In genomic region chr12:83337776-83338149, GRCm38 (mm10) we compare ENCODE assay signal across 14 mouse cellular contexts.
DNase-seq lines count a peak whose midpoint lies in the region; ATAC-seq lines count a peak whose summit lies in the region.
"Had no signal": no experiment of that assay in that cellular context is flagged by ENCODE, and none has a peak within 500 bp of the region (broad histone marks: within the 10 kb centered on the region; RNA-seq: fewer than 3 reads in every experiment).

No protein-coding gene starts in this region.

- H3K27me3 ChIP-seq in hindbrain, embryonic 11.5 days (ENCODE audit: control insufficient read depth, insufficient read depth, low read length): no peaks in the 10 kb centered on the region
- H3K27me3 ChIP-seq in midbrain, embryonic 15.5 days (replicated peaks): no peaks in the 10 kb centered on the region

- H3K9ac ChIP-seq in hindbrain, embryonic 11.5 days (ENCODE audit: low read depth, low read length): no peak overlapping the region
- no peak overlapping the region for H3K9ac ChIP-seq in midbrain, embryonic 15.5 days

- peak; percentile 18 for DNase-seq in adrenal gland, adult 2 months
- no peak for DNase-seq in adrenal gland, postnatal 25 days
- DNase-seq in NIH3T3 (ENCODE audit: low read depth): peak; percentile 21
- peak; percentile 52 for DNase-seq in hindbrain, embryonic 11.5 days (ENCODE audit: low spot score)
- no peak for DNase-seq in T-cell, adult 2 months (ENCODE audit: low spot score)
- no peak for DNase-seq in right cerebral cortex, postnatal 25 days
- no peak for DNase-seq in heart, postnatal 4 days
- DNase-seq: gastrocnemius, postnatal 25 days; kidney, adult 18-20 months; layer of hippocampus, adult 9-11 months; thymus, adult 2 months had no signal

- 30% methylated on average over 7 of the region's 7 CpGs for WGBS in hindbrain, embryonic 11.5 days
- 29% methylated on average over 7 of the region's 7 CpGs for whole genome bisulfite sequencing in midbrain, embryonic 15.5 days

- H3K4me1 ChIP-seq in hindbrain, embryonic 11.5 days (replicated peaks; ENCODE audit: control insufficient read depth, insufficient read depth, low read length): peaks cover 8% of the 10 kb centered on the region
- H3K4me1 ChIP-seq in midbrain, embryonic 15.5 days: peaks cover 38% of the 10 kb centered on the region

- no peaks in the 10 kb centered on the region for H3K36me3 ChIP-seq in hindbrain, embryonic 11.5 days (ENCODE audit: control insufficient read depth, insufficient read depth, low read length)
- H3K36me3 ChIP-seq in midbrain, embryonic 15.5 days (replicated peaks): no peaks in the 10 kb centered on the region
- H3K36me3 ChIP-seq: limb, embryonic 10.5 days had no signal

- ATAC-seq in hindbrain, embryonic 11.5 days (ENCODE audit: low FRiP score): peak; percentile 68
- ATAC-seq in midbrain, embryonic 15.5 days (replicated peaks): peak; percentile 28

- no peak overlapping the region for H3K4me3 ChIP-seq in hindbrain, embryonic 11.5 days (ENCODE audit: low read depth, low read length)
- H3K4me3 ChIP-seq in midbrain, embryonic 15.5 days: no peak overlapping the region
- H3K4me3 ChIP-seq: erythroblast, embryonic 14.5 days; limb, embryonic 10.5 days had no signal

- peak overlapping the region; percentile 48 for H3K27ac ChIP-seq in hindbrain, embryonic 11.5 days (ENCODE audit: low read depth, low read length)
- H3K27ac ChIP-seq in midbrain, embryonic 15.5 days: peak overlapping the region; percentile 81
- H3K27ac ChIP-seq: limb, embryonic 10.5 days had no signal

- H3K9me3 ChIP-seq in hindbrain, embryonic 11.5 days (ENCODE audit: control insufficient read depth, low read length): no peaks in the 10 kb centered on the region
- H3K9me3 ChIP-seq in midbrain, embryonic 15.5 days: no peaks in the 10 kb centered on the region
- H3K9me3 ChIP-seq: limb, embryonic 10.5 days had no signal

- H3K4me2 ChIP-seq in hindbrain, embryonic 11.5 days (replicated peaks; ENCODE audit: low read depth, low read length): no peak overlapping the region
- peak overlapping the region; percentile 18; the same call in 1 of the 2 replicates for H3K4me2 ChIP-seq in midbrain, embryonic 15.5 days

Comparison
In these comparisons a context has a peak if more than half of its experiments do, and no peak if none do; other contexts are left out.
1. DNase-seq: peak in adrenal gland, adult 2 months (single experiment), NIH3T3 (single experiment) and hindbrain, embryonic 11.5 days (single experiment); none in adrenal gland, postnatal 25 days (single experiment), T-cell, adult 2 months (single experiment), right cerebral cortex, postnatal 25 days (single experiment) and heart, postnatal 4 days (single experiment).